Mouse (Mus musculus): ENCODE data around the gene Thap11. TPM values are rescaled to one million over a fixed set of nuclear protein-coding genes. Genes with fewer than 3 reads are reported as not detected.

Gene Thap11
- total and polyA plus RNA-seq, 2 experiments from 2014 or later, result 35.5 to 59.5 TPM

DNA sequence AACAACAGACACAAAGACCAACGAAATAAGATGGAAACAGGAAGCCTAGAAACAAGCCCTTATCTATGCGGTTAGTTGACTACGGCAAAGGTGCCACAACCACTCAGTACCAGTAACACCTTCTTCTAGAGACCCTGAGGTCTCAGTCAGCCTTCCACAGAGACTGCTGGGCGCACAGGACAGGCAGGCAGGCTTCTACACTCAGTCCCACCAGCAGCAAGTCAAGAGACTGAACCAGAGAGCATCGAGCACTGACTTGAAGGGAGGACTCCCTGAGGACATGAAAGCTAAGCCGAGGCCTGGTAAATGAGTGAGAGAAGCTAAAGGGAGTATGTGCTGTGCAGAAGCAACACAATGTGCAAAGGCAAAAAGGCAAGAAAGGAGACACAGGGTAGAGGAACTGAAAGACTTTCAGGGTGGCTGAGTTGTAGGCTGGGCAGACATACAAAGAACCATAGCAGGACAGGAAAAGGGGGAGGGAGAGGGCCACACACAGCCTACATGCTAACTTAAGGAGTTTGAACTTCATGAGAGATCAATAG, 44.6 kb upstream of the Thap11 start:
- H3K9ac ChIP-seq (replicated peaks; ENCODE audit: low read depth, low read length), result no peak overlapping the region
- WGBS, result 80% methylated on average over 6 of the region's 6 CpGs

DNA sequence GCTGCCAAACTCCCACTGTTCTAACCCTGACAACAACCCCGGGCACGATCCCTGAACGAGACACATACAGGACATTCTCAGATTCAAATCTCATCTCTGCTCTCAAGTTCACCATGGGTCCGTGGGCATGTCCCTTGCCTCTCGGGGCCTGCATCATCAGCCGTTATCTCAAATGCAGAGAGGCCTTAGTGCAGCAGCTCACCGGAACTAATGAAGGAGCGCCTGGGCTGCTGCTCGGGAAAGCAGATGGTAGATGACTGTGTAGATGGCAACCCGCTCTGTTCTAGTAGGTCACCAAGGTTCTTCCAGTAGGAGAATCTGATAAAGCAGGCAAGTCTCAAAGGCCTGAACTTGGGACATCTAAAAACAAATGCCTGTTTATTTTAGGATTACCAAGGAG, 43.9 kb upstream of the Thap11 start:
- no peak overlapping the region for H3K4me2 ChIP-seq (ENCODE audit: low read depth, low read length)
- no peak overlapping the region for H3K4me3 ChIP-seq (ENCODE audit: low read depth, low read length)
- WGBS, result 67% methylated on average over 10 of the region's 10 CpGs
- H3K9ac ChIP-seq (replicated peaks; ENCODE audit: low read depth, low read length), result no peak overlapping the region
- ATAC-seq (ENCODE audit: insufficient read depth, low read depth) (no peak), DNase-seq (ENCODE audit: low spot score) (no peak)
- TF ChIP-seq EP300 (IDR thresholded peaks at IDR 0.05; ENCODE audit: low read depth) (no peak), CTCF (IDR thresholded peaks at IDR 0.05; ENCODE audit: low read depth) (no peak)
- H3K4me1 ChIP-seq (ENCODE audit: control insufficient read depth, insufficient read depth), result peaks cover 16% of the 10 kb centered on the region; the same call in 1 of the 2 replicates
- no peak overlapping the region for H3K27ac ChIP-seq (ENCODE audit: low read depth)
- H3K27me3 ChIP-seq (ENCODE audit: control insufficient read depth, insufficient read depth, low read length), result no peaks in the 10 kb centered on the region
- H3K9me3 ChIP-seq (replicated peaks; ENCODE audit: control insufficient read depth, low read length), result no peaks in the 10 kb centered on the region
- H3K36me3 ChIP-seq (replicated peaks; ENCODE audit: control insufficient read depth, insufficient read depth, low read length), result peaks cover 4% of the 10 kb centered on the region; the same call in 1 of the 2 replicates

More for the DNA sequence above, 44.6 kb upstream of the Thap11 start:
- no peak for ATAC-seq (ENCODE audit: insufficient read depth, low read depth)
- no peaks in the 10 kb centered on the region for H3K27me3 ChIP-seq (ENCODE audit: control insufficient read depth, insufficient read depth, low read length)
- no peak overlapping the region for H3K4me3 ChIP-seq (ENCODE audit: low read depth, low read length)
- no peak overlapping the region for H3K27ac ChIP-seq (ENCODE audit: low read depth)
- H3K4me2 ChIP-seq (ENCODE audit: low read depth, low read length), result no peak overlapping the region
- H3K9me3 ChIP-seq (replicated peaks; ENCODE audit: control insufficient read depth, low read length), result no peaks in the 10 kb centered on the region
- peaks cover 5% of the 10 kb centered on the region; the same call in 1 of the 2 replicates for H3K36me3 ChIP-seq (replicated peaks; ENCODE audit: control insufficient read depth, insufficient read depth, low read length)
- TF ChIP-seq EP300 (IDR thresholded peaks at IDR 0.05; ENCODE audit: low read depth) (no peak), CTCF (IDR thresholded peaks at IDR 0.05; ENCODE audit: low read depth) (no peak)
- DNase-seq (ENCODE audit: low spot score), result no peak
- peaks cover 16% of the 10 kb centered on the region; the same call in 1 of the 2 replicates for H3K4me1 ChIP-seq (ENCODE audit: control insufficient read depth, insufficient read depth)

DNA sequence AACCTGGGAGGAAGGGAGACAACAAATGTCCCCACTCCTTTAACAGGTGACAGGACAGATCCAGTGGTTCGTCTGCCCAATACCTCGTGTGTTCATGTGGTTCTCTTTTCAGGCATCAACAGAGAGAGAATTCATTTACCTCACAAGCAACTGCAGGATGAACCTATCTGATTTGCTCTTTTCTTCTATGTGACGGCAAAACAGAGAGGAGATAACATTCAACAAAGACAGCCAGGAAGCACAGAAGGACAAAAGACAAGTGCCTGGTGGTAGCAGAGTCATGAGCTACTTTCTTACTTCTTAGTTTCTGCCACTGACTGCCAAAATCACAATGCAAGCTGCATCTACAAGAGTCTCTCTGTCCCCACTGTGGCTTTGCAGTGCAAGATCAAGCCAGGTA, 43.4 kb upstream of the Thap11 start:
- H3K9me3 ChIP-seq (replicated peaks; ENCODE audit: control insufficient read depth, low read length), result no peaks in the 10 kb centered on the region
- peaks cover 16% of the 10 kb centered on the region; the same call in 1 of the 2 replicates for H3K4me1 ChIP-seq (ENCODE audit: control insufficient read depth, insufficient read depth)
- no peak overlapping the region for H3K27ac ChIP-seq (ENCODE audit: low read depth)
- ATAC-seq (ENCODE audit: insufficient read depth, low read depth), result no peak
- DNase-seq (ENCODE audit: low spot score), result no peak
- no peak overlapping the region for H3K4me2 ChIP-seq (ENCODE audit: low read depth, low read length)
- TF ChIP-seq EP300 (IDR thresholded peaks at IDR 0.05; ENCODE audit: low read depth) (no peak), CTCF (IDR thresholded peaks at IDR 0.05; ENCODE audit: low read depth) (no peak)
- H3K27me3 ChIP-seq (ENCODE audit: control insufficient read depth, insufficient read depth, low read length), result no peaks in the 10 kb centered on the region
- no peak overlapping the region for H3K9ac ChIP-seq (replicated peaks; ENCODE audit: low read depth, low read length)
- peaks cover 4% of the 10 kb centered on the region; the same call in 1 of the 2 replicates for H3K36me3 ChIP-seq (replicated peaks; ENCODE audit: control insufficient read depth, insufficient read depth, low read length)
- WGBS, result 53% methylated on average over 3 of the region's 3 CpGs
- H3K4me3 ChIP-seq (ENCODE audit: low read depth, low read length), result no peak overlapping the region

DNA sequence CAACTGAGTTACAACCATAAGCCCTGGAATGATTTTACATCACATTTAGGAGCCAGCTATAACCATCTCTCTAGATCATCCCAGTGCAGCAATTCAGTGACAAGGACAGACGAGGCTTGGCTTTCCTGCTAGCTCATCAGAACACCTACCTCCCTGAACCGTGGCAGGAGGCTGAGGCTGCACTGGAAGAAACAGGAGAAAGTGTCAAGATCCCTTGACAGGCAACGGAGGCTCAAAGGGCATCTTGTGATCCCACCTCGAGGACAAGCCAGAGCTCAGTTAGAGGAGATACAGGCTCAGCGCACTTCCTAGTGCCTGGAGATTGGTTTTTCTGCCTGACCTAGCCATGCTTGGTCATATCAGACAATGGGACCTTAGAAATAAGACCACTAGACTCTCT, 42.4 kb upstream of the Thap11 start:
- whole genome bisulfite sequencing, result 73% methylated on average over 5 of the region's 5 CpGs
- Histone ChIP-seq H3K4me3 (ENCODE audit: low read depth, low read length) (no peak overlapping the region), H3K36me3 (replicated peaks; ENCODE audit: control insufficient read depth, insufficient read depth, low read length) (peaks cover 4% of the 10 kb centered on the region; the same call in 1 of the 2 replicates), H3K27me3 (ENCODE audit: control insufficient read depth, insufficient read depth, low read length) (no peaks in the 10 kb centered on the region), H3K9me3 (replicated peaks; ENCODE audit: control insufficient read depth, low read length) (no peaks in the 10 kb centered on the region), H3K27ac (ENCODE audit: low read depth) (no peak overlapping the region), H3K4me1 (ENCODE audit: control insufficient read depth, insufficient read depth) (peaks cover 13% of the 10 kb centered on the region; the same call in 1 of the 2 replicates), H3K9ac (replicated peaks; ENCODE audit: low read depth, low read length) (no peak overlapping the region), H3K4me2 (ENCODE audit: low read depth, low read length) (no peak overlapping the region)
- TF ChIP-seq CTCF (IDR thresholded peaks at IDR 0.05; ENCODE audit: low read depth) (no peak), EP300 (IDR thresholded peaks at IDR 0.05; ENCODE audit: low read depth) (no peak)
- ATAC-seq (ENCODE audit: insufficient read depth, low read depth) (no peak), DNase-seq (ENCODE audit: low spot score) (no peak)

DNA sequence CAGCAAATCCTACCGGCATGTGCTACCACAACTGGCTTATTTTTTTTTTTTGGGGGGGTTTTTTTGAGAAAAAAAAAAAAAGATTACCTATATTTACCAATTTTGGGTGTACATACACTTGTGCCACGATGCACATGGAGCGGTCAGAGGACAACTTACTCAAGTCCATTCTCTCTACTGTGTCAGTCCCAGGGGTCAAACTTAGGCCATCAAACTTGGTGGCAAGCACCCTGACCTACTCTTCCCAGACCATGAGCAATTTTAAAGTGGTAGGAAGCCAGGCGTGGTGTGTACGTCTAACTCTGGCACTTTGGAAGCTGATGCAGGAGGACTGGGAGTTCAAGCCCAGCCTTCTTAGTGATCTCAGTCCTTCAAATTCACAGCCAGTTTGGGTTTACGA, 41.7 kb upstream of the Thap11 start:
- WGBS, result 94% methylated on average over 6 of the region's 6 CpGs
- Histone ChIP-seq H3K27ac (ENCODE audit: low read depth) (no peak overlapping the region), H3K36me3 (replicated peaks; ENCODE audit: control insufficient read depth, insufficient read depth, low read length) (peaks cover 8% of the 10 kb centered on the region; the same call in 1 of the 2 replicates), H3K4me2 (ENCODE audit: low read depth, low read length) (no peak overlapping the region), H3K9ac (replicated peaks; ENCODE audit: low read depth, low read length) (no peak overlapping the region), H3K4me1 (ENCODE audit: control insufficient read depth, insufficient read depth) (peaks cover 7% of the 10 kb centered on the region; the same call in 1 of the 2 replicates), H3K4me3 (ENCODE audit: low read depth, low read length) (no peak overlapping the region), H3K27me3 (ENCODE audit: control insufficient read depth, insufficient read depth, low read length) (no peaks in the 10 kb centered on the region), H3K9me3 (replicated peaks; ENCODE audit: control insufficient read depth, low read length) (no peaks in the 10 kb centered on the region)
- no peak for DNase-seq (ENCODE audit: low spot score)
- TF ChIP-seq EP300 (IDR thresholded peaks at IDR 0.05; ENCODE audit: low read depth) (no peak), CTCF (IDR thresholded peaks at IDR 0.05; ENCODE audit: low read depth) (no peak)
- ATAC-seq (ENCODE audit: insufficient read depth, low read depth), result no peak

DNA sequence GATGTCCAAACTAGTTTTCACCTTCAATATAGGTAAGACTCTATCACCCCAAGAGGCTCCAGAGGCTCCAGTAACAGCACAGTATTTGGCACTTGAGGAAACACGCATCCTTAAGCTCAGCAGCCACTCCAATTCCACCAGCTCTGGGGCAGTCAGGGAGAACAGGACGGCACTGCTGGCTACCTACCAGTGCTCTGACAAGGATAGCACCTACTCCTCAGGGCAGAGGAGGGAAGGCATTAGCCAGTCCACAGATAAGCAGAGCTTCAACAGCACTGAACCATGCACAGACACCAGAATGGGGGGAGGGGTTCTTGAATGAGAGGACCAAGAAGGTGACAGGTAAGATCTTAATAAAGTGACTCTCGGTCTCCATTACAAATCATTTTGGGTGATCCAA, 35.3 kb upstream of the Thap11 start:
- DNase-seq (ENCODE audit: low spot score) (no peak), ATAC-seq (ENCODE audit: insufficient read depth, low read depth) (no peak)
- no peak overlapping the region for H3K4me2 ChIP-seq (ENCODE audit: low read depth, low read length)
- H3K4me1 ChIP-seq (ENCODE audit: control insufficient read depth, insufficient read depth), result no peaks in the 10 kb centered on the region
- no peak overlapping the region for H3K9ac ChIP-seq (replicated peaks; ENCODE audit: low read depth, low read length)
- H3K4me3 ChIP-seq (ENCODE audit: low read depth, low read length), result no peak overlapping the region
- no peak for TF ChIP-seq CTCF (IDR thresholded peaks at IDR 0.05; ENCODE audit: low read depth)
- TF ChIP-seq EP300 (IDR thresholded peaks at IDR 0.05; ENCODE audit: low read depth), result no peak
- H3K36me3 ChIP-seq (replicated peaks; ENCODE audit: control insufficient read depth, insufficient read depth, low read length), result peaks cover 44% of the 10 kb centered on the region; the same call in 1 of the 2 replicates
- H3K27me3 ChIP-seq (ENCODE audit: control insufficient read depth, insufficient read depth, low read length), result no peaks in the 10 kb centered on the region
- H3K27ac ChIP-seq (ENCODE audit: low read depth), result no peak overlapping the region
- H3K9me3 ChIP-seq (replicated peaks; ENCODE audit: control insufficient read depth, low read length), result no peaks in the 10 kb centered on the region
- WGBS, result 83% methylated on average over 3 of the region's 3 CpGs
